Mouse (Mus musculus) gastrocnemius, postnatal 36 days (tissue): ENCODE data around the gene Wdfy3. TPM values are rescaled to one million over a fixed set of nuclear protein-coding genes. Genes with fewer than 3 reads are reported as not detected.
"Not testable (repeated sequence)": the region's sequence is repeated elsewhere in the genome, so short reads cannot be mapped to it uniquely, and the experiment has no call there.

ENCODE experiments used
- DNase-seq, 2 experiments: peaks; one replicate each; pipeline ENCODE4 v3.0.0; 2022
- intact Hi-C: fragments of 180-260 bp; cut with DNase I; formaldehyde crosslinking; loops from one replicate; pipeline ENCODE4 v1.15.1; 2025
- total RNA-seq, 2 experiments: library from RNA; stranded (reverse); gene quantifications; 2 replicates each; pipeline ENCODE4 v1.2.3; 2021

Gene Wdfy3
- total RNA-seq, 2 experiments from 2014 or later, result 18.3 to 21.2 TPM

- no peak for DNase-seq
- intact Hi-C loops, result no loop called here
Observed at GRCm38 (mm10) chr5:102008712-102009111, 61.0 kb downstream of the Wdfy3 start.

- intact Hi-C loops, result no loop called here
- no peak for DNase-seq
Observed at GRCm38 (mm10) chr5:102006218-102006941, 63.3 kb downstream of the Wdfy3 start.

GRCm38 (mm10) chr5:102003371-102003770, 66.3 kb downstream of the Wdfy3 start:
- no peak for DNase-seq
- intact Hi-C loops, result loop anchor here (5.0 kb wide), 1 partner anchor 64 kb away; the partner anchor contains the start of gene Wdfy3

GRCm38 (mm10) chr5:102001026-102001425, 68.7 kb downstream of the Wdfy3 start:
- intact Hi-C loops, result loop anchor here (5.0 kb wide), 1 partner anchor 66 kb away; the partner anchor contains the start of gene Wdfy3
- DNase-seq, result no peak

- no peak for DNase-seq
- intact Hi-C loops, result no loop called here
Observed at GRCm38 (mm10) chr5:101998971-101999370, 70.8 kb downstream of the Wdfy3 start.

GRCm38 (mm10) chr5:101996036-101996735, 73.5 kb downstream of the Wdfy3 start:
- DNase-seq, result no peak
- intact Hi-C loops, result no loop called here

- no peak for DNase-seq
- intact Hi-C loops, result no loop called here
Observed at GRCm38 (mm10) chr5:101995451-101995995, 74.2 kb downstream of the Wdfy3 start.

- no peak for DNase-seq
- intact Hi-C loops, result no loop called here
Observed at GRCm38 (mm10) chr5:101993996-101994395, 75.7 kb downstream of the Wdfy3 start.

GRCm38 (mm10) chr5:101992969-101993670, 76.6 kb downstream of the Wdfy3 start:
- intact Hi-C loops, result no loop called here
- DNase-seq, result no peak

GRCm38 (mm10) chr5:101990298-101990845, 79.3 kb downstream of the Wdfy3 start:
- intact Hi-C loops, result no loop called here
- no peak for DNase-seq

GRCm38 (mm10) chr5:101988476-101988875, 81.2 kb downstream of the Wdfy3 start:
- no peak for DNase-seq
- intact Hi-C loops, result no loop called here

- intact Hi-C loops, result no loop called here
- DNase-seq, result no peak
Observed at GRCm38 (mm10) chr5:101986694-101987093, 83.0 kb downstream of the Wdfy3 start.

- intact Hi-C loops, result no loop called here
- DNase-seq, result no peak
Observed at GRCm38 (mm10) chr5:101982239-101982638, 87.5 kb downstream of the Wdfy3 start.

- DNase-seq, result no peak
- intact Hi-C loops, result no loop called here
Observed at GRCm38 (mm10) chr5:101979594-101979993, 90.1 kb downstream of the Wdfy3 start.

GRCm38 (mm10) chr5:101972594-101972993, 97.1 kb downstream of the Wdfy3 start:
- DNase-seq, intact Hi-C loops: not testable (repeated sequence)

GRCm38 (mm10) chr5:101968153-101968851, 101.4 kb downstream of the Wdfy3 start:
- intact Hi-C loops, result no loop called here
- no peak for DNase-seq

- intact Hi-C loops, result no loop called here
- DNase-seq, result no peak
Observed at GRCm38 (mm10) chr5:101967832-101968152, 101.9 kb downstream of the Wdfy3 start.

- intact Hi-C loops, result no loop called here
- DNase-seq, result no peak
Observed at GRCm38 (mm10) chr5:101962824-101963223, 106.9 kb downstream of the Wdfy3 start.

- intact Hi-C loops, result no loop called here
- DNase-seq, result no peak
Observed at GRCm38 (mm10) chr5:101959369-101959768, 110.4 kb downstream of the Wdfy3 start.

- intact Hi-C loops, result no loop called here
- no peak for DNase-seq
Observed at GRCm38 (mm10) chr5:101958941-101959340, 110.8 kb downstream of the Wdfy3 start.
